Mouse (Mus musculus) 3134 (cell line): ENCODE measurements at regions not wholly inside any gene's neighbourhood (a gene's known extent, or its start where the extent isn't known, plus 50 kb on each side); places are given as distances from the start of the nearest gene placed in this dataset.

Source experiments
- DNase-seq: peaks from one replicate; pipeline ENCODE4 v3.0.0-alpha.2; 2011; ENCODE audit warnings: low spot score; ENCODE audit not compliant: insufficient read length; ENCODE audit errors: extremely low read depth

GRCm38 (mm10) chr6:13305873-13306272, 81.1 kb upstream of the Vwde start:
- no peak for DNase-seq

- no peak for DNase-seq
Measured at GRCm38 (mm10) chr6:13298171-13298570, 73.4 kb upstream of the Vwde start.

DNA sequence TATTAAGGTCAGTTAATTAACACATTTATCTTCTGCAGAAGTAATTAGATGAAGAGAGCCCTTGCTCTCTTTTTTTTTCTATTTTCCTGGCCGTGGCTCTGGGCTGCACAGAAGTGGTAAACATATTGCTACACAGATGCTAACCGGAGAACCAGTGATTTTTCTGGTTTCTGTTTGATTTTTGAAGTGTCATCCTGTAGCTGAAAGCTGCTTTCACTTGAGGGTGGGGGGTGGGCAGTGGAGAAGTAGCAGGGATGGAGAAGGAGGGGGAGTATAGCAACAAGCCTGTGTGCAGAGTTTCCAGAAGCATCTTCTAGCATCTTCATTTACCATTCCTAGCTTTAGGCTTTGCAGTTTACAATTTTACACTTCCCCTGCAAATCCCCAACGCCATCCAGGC, 72.3 kb upstream of the Vwde start:
- DNase-seq, result no peak

DNA sequence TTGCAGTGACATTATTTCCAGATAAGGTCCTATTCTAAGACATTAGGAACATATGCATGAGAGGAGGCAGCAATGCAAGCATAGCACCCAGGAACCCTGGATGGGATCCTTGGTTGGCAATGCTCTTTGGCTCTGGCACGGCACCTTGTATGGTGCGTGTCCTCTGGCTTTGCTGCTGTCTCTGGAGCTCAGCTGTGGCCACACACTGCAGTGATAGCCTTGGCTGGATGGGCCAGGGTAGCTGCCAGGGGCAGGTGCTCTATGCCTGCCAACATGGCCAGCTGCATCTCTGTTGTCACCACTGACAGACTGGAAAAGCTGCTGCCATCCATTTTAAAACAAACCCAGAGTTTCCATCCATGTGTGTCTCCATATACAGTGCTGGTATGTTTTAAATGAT, 71.3 kb upstream of the Vwde start:
- DNase-seq, result no peak

DNA sequence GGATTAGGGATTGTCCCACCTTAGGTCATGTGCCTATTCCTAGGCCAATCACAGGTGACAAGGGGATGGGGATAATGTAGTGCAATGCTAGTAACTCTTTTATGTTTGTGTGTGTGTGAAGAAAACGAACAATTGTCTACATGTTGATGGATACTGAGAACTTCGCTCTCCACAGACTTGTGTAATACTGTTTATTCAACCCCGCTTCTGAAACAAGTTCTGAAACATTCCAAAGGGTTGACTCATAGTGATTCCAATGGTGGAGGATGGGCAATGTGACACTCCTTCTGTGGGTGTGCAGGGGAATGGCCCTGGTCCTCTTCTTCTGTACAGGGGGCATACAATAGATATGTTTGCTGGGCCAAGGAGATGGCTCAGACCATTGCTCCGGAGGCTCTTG, 69.6 kb upstream of the Vwde start:
- no peak for DNase-seq

- no peak for DNase-seq
Measured at GRCm38 (mm10) chr6:13288500-13288899, 63.7 kb upstream of the Vwde start.

DNA sequence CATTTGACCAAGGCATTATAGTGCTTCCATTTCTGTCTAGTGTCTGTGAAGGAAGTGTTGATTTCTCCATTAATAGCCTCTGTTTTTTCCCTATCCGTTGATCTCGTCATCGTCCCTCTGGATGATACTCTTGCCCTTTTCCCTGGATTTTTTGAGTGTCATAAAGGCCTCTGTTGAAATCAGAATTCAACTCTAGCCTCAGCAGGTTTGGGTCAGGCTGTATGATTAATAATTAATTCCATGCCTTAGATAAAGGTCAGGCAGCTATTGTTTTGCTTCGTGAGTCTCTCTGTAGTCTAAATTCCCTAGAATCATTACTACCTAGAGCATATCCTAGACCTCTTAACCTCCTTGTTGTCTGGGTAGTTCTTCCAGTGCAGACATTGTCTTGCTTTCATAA, 63.0 kb upstream of the Vwde start:
- DNase-seq, result no peak

DNA sequence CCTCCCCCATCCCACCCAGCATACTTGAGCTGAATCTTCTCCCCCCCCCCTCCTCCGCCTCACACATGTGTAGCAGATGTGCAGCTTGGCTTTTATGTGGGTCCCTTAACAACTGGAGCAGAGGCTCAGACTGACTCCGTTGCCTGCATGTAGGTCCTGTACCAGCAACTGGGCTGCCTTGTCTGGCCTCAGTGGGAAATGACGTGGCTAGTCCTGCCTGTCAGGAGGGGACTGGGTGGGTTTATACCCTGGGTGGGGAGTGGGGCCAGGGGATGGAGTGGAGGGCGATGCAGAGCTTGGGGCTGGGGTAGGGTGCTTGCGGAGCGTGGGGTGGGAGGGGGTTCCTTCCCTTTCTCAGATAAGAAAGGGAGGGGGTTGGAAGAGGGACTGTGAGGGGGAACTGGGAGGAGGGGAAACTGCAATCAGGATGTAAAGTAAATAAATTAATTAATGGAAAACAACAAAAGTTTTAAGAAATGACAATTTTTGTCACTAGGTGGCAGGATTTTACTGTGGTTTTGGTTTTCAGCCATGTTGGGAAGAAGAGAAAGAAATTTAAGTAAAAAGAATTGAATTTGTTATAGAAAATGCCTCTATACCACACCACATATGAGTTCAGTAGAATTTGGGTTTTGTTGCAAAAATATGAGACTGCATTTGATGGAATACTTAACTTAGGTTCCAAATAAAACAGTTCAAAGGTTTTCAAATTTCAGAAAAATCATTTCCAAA, 61.9 kb upstream of the Vwde start:
- DNase-seq, result peak; percentile 8

DNA sequence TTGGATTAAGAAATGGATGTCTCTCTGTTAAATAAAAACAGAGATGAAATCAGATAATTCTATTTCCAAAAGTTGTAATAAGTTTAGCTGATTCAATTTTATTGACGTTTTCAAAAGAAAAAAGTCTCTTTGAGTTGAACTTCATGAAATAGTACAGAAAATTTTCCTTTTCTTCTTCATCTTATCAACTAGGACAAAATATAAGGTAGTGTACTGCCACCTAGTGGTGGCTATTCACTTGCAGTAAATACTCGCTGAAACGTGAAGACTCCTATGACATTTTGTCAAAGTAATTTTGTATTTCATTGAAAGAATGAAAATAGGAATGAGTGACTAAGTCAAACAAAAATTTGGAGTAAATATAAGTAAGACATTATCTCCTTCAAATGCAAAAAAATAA, 56.1 kb upstream of the Vwde start:
- peak; percentile 15 for DNase-seq
